Mouse (Mus musculus) limb, embryonic 11.5 days (tissue): ENCODE measurements around the gene Smim14. TPM values are rescaled to one million over a fixed set of nuclear protein-coding genes. Genes with fewer than 3 reads are reported as not detected.

Experiments used
- ATAC-seq: fragments of 200-750 bp; cut with Nextera tagmentation; 2 replicates; pipeline ENCODE4 v1.8.0; 2017; ENCODE audit warnings: low read depth; ENCODE audit not compliant: insufficient number of reproducible peaks, low FRiP score, low TSS enrichment
- DNase-seq: peaks from one replicate; pipeline ENCODE4 v3.0.0-alpha.2; 2015; ENCODE audit warnings: low spot score
- H3K27ac ChIP-seq: fragments of 300-500 bp; sonication (generic); replicated peaks from 2 replicates; pipeline ENCODE4 v1.5.1; 2014; ENCODE audit warnings: low read depth, mild to moderate bottlenecking, low read length
- H3K27me3 ChIP-seq: fragments of 300-500 bp; sonication (generic); 2 replicates; pipeline ENCODE4 v1.6.1; 2014; ENCODE audit warnings: mild to moderate bottlenecking, low read length, mixed read lengths; ENCODE audit not compliant: control insufficient read depth, insufficient read depth
- H3K36me3 ChIP-seq: fragments of 300-500 bp; sonication (generic); 2 replicates; pipeline ENCODE4 v1.6.1; 2014; ENCODE audit warnings: mild to moderate bottlenecking, low read length, moderate library complexity, mixed read lengths; ENCODE audit not compliant: control insufficient read depth, insufficient read depth
- H3K4me1 ChIP-seq: fragments of 300-500 bp; sonication (generic); 2 replicates; pipeline ENCODE4 v1.6.1; 2014; ENCODE audit warnings: low read length, mixed read lengths; ENCODE audit not compliant: control insufficient read depth, insufficient read depth
- H3K4me2 ChIP-seq: fragments of 300-500 bp; sonication (generic); 2 replicates; pipeline ENCODE4 v1.6.1; 2014; ENCODE audit warnings: low read depth, mild to moderate bottlenecking, moderate library complexity; ENCODE audit not compliant: severe bottlenecking
- H3K4me3 ChIP-seq: fragments of 300-500 bp; sonication (generic); 2 replicates; pipeline ENCODE4 v1.5.1; 2014; ENCODE audit warnings: low read depth, low read length
- H3K9ac ChIP-seq: fragments of 300-500 bp; sonication (generic); 2 replicates; pipeline ENCODE4 v1.6.1; 2014; ENCODE audit warnings: mild to moderate bottlenecking, low read length
- H3K9me3 ChIP-seq: fragments of 300-500 bp; sonication (generic); 2 replicates; pipeline ENCODE4 v1.6.1; 2016; ENCODE audit warnings: low read length; ENCODE audit not compliant: control insufficient read depth
- WGBS: fragments of 180-500 bp; shearing (Covaris S2); extraction: QIAGEN DNeasy Blood & Tissue Kit; methylation state at CpG from one replicate; pipeline ENCODE4 v1.1.7; 2014; 5-methylcytosine and 5-hydroxymethylcytosine counted together
- polyA plus RNA-seq: library from polyadenylated mRNA; unstranded; fragments of >200 nt; fragmentation: Nextera tagmentation; extraction: Ambion mirVana; gene quantifications from 2 replicates; pipeline ENCODE4 v1.2.1, GENCODE M21; 2014

The Smim14 gene
- polyA plus RNA-seq, 1 experiment from 2014 or later = 75.6 TPM

DNA sequence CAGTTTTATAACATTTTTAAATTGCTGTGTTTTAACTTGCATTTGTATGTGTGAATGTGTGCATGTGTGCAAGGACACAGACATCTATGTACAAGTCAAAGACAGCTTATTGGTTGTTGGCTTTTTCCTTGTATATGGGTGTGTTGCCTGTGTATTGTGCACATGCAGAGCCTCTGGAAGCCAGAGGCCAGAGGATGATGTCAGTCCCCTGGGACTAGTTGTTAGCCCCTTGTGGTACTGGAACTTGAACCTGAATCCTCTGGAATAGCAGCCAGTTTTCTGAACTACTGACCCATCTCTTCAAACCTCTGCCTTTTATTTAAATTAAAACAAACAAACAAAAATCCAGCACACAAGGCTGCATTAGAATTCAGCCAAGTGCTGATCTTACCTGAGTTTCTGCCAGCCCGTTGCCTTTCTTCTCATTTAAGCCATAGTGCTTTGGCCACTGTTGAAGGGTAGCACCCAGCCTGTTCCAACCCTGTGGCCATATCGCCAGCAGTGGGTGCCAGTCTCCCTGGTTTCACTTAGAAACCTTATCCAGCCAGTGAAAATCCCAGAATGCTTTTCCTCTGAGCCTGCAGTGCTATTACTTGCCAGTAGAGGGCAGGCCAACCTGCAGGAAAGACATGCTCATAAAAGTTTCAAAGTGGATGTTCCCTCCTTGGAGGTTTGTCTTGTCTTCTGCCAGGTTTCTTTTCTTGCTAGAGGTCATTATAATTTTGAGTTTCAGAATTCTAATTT lies 135.6 kb downstream of the Smim14 start:
- H3K27me3 ChIP-seq = no peaks in the 10 kb centered on the region
- WGBS = 36% methylated on average over 2 of the region's 2 CpGs
- H3K36me3 ChIP-seq = peaks cover 6% of the 10 kb centered on the region; the same call in 1 of the 2 replicates
- no peak overlapping the region for H3K4me3 ChIP-seq
- H3K4me1 ChIP-seq = no peaks in the 10 kb centered on the region
- H3K9me3 ChIP-seq = no peaks in the 10 kb centered on the region
- DNase-seq (peak; percentile 79), ATAC-seq (no peak)
- H3K4me2 ChIP-seq = no peak overlapping the region
- H3K9ac ChIP-seq = no peak overlapping the region
- no peak overlapping the region for H3K27ac ChIP-seq

Other genes with a start within 250 kb of the Smim14 start
- gene Rfc1, start 201.5 kb downstream of the Smim14 start, polyA plus RNA-seq = 114 and 122 TPM in 2 replicates
- gene Klb, start 188.9 kb downstream of the Smim14 start, polyA plus RNA-seq = 0.06 and 0.09 TPM in 2 replicates
- gene Rpl9, start 145.7 kb downstream of the Smim14 start, polyA plus RNA-seq = 1,100 and 1,120 TPM in 2 replicates
- 71.2 and 72.9 TPM in 2 replicates for gene Lias, start 145.7 kb downstream of the Smim14 start, polyA plus RNA-seq
- 100 and 104 TPM in 2 replicates for gene Ugdh, start 101.2 kb downstream of the Smim14 start, polyA plus RNA-seq
- gene Gm43552, start 44.4 kb downstream of the Smim14 start, polyA plus RNA-seq = not detected in 2 replicates
- gene Ube2k, start within 50 bp of the Smim14 start, polyA plus RNA-seq = 167 and 172 TPM in 2 replicates
- 124 and 140 TPM in 2 replicates for gene Pds5a, start 161.1 kb upstream of the Smim14 start, polyA plus RNA-seq
- 57.2 and 57.4 TPM in 2 replicates for gene N4bp2, start 226.3 kb upstream of the Smim14 start, polyA plus RNA-seq